Mouse (Mus musculus) adrenal gland, adult (tissue): ENCODE data around the gene Tmem255b.

ENCODE experiments used
- DNase-seq, 2 experiments: peaks; one replicate each; pipeline ENCODE4 v3.0.0; 2022 to 2023; ENCODE audit warnings: low spot score in 1 of 2; ENCODE audit not compliant: inconsistent age in 2 of 2

Tmem255b gene

GRCm38 (mm10) chr8:13442152-13442551 is 7.2 kb downstream of the Tmem255b start:
- no peak for DNase-seq

DNA sequence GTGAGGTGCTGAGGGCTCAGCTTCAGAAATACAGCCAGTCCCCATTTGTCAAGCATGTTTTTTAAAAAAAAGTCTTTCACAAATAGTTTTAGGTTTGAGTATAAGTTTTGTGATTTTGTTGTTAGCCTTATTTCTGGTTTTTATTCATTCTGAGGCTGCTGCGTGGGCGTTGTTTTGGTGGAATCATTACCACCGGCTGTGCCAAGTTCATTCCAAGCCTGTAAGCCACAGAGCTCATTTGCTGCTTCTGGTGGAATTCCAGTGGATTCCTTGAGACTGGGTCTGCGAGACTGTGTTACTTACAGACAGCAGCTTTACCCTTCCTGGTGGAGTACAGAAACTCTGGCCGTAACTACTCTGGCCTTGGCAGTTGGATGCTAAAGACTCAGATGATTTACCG is 11.5 kb downstream of the Tmem255b start:
- DNase-seq: no peak

DNA sequence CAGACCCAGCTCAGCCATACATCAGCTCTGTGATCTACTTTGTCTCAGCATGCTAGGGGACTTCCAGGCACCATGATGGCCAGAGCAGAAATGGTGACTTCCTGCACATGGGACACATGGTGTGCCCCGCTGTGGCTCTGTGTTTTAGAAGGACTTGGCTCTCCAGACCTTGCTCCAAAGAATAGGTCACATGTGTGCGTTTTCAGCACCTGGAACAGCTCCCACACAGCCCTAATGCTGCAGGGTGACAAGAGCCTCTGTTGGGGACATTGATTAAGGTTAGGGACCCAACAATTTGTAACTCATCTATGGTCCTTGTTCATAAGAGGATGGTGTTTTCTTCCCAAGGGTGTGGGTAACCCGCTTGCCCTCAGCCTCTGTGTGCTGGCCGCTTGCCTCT is 13.2 kb downstream of the Tmem255b start:
- DNase-seq: peak; percentile 45 to 81

DNA sequence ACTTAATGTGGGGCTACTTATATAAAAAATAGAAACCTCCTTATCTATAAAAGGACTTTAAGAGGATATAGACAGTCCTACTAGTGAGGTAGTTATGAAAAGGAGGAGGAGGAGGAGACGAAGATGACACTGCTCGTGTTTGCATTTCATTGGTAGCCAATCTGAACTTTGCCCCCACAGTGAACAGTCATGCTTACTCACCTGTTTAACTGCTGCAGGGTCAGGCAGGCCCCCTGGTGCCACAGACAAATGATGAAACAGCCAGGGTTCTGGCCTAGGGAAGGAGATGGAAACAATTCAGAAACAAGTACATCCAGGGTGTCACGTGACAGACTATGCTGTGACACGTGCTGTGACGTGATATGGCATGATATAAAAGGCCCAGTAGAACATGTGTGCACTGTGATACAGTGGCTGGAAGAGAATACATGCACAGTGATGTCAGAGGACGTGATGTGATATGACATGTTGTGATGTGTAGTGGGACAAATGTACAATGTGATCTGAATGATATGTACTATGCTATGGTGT is 16.8 kb downstream of the Tmem255b start:
- DNase-seq: no peak

DNA sequence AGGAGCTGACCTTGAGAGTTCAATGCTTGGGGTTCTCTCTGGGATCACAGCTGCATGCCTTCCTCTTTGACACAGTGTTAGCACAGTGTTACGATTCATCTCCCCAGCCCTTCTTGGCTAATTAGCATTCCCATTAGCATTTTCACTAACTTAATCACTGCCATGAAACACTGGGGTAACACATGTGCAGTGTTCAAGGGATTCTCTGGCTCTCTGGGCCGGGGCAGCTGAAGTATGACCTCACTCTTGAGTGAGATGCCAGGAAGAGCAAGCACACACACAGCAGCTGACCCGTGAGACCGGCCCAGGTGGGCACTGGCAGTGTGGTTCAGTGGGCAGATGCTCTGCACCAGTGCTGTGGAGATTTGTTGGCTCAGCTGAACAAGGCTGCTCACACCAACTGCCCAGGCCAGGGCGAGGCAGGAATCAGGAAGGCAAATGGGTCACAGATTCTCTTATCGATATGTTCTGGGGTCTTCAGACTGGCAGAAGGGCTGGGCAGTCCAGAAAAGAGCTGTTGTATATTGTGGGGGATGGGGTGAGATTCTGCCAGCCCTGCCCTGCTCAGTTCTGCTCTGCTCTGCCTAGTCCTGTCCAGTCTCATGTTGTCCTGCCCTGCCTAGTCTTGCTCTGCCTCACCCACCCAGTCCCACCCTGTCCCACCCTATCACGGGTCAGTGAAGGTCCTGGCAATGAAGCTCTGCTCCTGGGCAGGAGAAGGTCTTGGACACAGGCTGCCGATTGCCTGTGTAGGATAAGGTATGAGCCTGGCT is 19.5 kb downstream of the Tmem255b start:
- no peak for DNase-seq

DNA sequence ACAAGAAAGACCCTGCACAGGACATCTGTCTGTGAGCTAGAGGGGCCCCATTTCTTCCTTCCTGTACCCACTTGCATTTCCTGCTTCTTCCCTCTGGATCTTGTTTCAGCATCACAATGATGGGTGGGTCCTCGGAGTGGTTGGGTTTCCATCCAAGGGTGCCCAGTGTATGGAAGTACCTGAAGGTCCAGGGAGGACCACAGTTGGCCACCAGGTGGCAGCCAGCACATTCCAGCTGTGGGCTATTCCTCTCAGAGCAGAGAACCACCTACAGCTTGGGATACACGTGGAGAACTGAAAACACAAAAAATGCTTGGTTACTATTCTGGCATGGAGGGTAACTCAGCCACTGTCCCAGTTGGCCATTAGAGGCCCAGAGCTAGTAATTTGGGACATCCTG is 20.3 kb downstream of the Tmem255b start:
- peak; percentile 71 to 89 for DNase-seq

GRCm38 (mm10) chr8:13459431-13459830 is 24.4 kb downstream of the Tmem255b start:
- peak in 1 of 2 experiments; percentile 21 for DNase-seq

DNA sequence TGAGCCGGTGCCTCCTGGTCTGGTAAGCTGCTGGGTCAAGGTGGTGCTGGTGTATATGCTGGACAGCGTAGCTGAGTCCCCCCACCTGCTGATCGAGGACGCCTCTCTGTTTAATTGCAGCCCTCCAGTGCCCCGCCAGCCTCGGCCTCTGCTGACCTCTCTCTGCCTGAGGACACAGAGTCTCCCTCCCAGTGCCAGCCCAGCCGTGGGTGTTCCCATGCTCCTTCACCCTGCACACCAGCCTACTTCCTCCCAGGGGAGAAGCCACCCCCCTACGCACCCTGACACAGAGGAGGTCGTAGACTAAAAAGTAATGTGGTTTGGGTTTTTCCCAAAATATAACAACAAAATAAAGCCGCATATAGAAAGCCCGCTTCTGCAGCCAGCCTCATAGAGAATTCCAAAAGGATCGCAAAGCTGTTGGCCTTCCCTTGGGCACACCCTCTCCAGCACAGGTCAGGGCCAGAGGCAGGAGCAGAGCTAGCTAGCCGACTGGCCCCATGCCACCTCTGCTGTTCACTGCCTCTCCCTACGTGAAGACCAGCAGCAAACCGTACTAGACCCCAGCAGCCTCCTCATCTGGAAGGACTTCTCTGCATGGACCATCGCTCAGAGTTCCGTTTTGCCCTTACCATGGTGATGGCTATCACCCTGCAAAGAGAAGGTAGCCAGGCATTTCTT is 26.2 kb downstream of the Tmem255b start:
- DNase-seq: peak; percentile 71 to 90

- peak; percentile 78 to 94 for DNase-seq
Observed at GRCm38 (mm10) chr8:13461843-13462242, 26.9 kb downstream of the Tmem255b start.

DNA sequence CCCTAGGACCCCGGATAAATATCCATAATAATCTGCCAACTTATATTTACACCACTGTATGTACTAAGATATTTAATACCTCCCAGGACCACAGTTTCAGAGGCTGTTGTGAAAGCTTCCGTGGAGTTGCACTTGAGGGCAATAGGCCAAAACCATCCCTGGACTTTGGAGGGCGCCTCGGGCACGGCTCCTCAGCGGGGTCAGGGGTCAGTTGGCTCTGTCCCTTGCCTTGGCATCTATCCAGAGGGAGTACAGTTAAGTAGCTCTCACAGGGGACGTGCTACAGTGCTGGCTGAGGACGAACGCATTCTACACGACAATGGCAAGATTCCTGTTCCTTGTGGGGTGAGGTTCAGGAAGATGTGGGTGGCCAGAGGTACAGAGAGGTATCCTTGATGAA is 27.4 kb downstream of the Tmem255b start:
- DNase-seq: peak; percentile 83 to 96

DNA sequence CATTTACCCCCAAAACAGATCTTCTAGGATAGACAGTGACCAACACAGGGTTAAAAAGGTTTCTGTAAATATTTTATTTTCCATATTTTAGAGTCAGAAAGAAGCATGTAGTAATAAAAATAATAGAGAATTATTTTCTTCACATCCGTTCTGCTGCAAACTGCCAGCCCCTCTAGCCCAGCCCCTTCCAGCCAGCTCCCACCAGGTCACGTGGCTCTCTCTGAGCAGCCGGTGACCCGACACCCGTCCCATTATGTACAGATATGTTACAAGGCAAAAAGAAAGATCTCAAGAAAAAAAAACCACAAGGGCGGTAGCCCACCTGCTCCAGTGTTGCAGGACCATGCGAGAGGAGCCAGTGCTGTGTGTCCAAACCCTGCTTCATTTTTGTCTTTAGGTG is 30.3 kb downstream of the Tmem255b start:
- no peak for DNase-seq

- peak in 1 of 2 experiments; percentile 59 for DNase-seq
Observed at GRCm38 (mm10) chr8:13466989-13467388, 32.0 kb downstream of the Tmem255b start.

DNA sequence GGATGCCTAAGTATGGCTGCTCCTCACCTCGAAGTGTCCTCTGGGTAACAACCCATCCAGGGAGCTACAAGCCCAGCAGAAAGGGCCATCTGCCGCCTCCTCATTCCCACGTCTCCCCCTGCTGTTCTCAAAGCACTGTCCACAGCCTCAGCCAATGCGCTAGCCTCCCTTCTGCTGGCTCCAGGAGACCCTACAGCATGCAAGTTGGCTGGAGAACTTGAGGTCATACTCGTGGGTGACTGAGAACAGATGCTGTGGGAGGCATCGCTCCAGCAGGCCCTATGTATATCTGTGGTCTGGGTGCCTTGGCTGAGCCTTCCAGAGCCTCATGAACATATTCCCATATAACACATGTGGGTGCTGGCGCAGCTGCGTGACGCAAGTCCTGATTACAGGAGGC is 33.7 kb downstream of the Tmem255b start:
- no peak for DNase-seq

- peak in 1 of 2 experiments; percentile 48 for DNase-seq
Observed at GRCm38 (mm10) chr8:13471484-13471883, 36.5 kb downstream of the Tmem255b start.

- peak in 1 of 2 experiments; percentile 54 for DNase-seq
Observed at GRCm38 (mm10) chr8:13472284-13472683, 37.3 kb downstream of the Tmem255b start.

GRCm38 (mm10) chr8:13475892-13476291 is 40.9 kb downstream of the Tmem255b start:
- DNase-seq: peak in 1 of 2 experiments; percentile 66

DNA sequence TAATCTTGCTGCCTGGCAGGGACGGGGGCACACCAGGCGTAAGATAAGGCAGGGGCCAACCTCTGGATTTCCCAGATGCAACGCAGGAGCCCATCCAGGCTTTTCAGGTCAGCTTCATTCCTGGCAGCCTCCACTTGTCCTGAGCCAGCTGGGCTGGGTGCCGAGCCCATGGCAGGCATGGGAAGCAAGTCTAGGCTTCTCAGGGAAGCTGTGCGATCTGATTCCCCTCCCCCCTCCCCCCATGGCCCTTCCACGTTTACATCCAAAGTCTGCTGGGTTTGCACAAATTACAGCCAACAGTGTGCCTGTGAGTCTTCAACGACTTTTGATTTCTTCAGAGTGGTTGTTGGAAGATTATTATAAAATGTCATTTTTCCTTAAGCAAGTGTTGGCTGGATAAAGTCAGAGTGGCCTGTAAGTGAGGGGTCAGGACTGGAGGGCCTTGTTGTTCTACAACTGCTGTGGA is 46.1 kb downstream of the Tmem255b start:
- no peak for DNase-seq

DNA sequence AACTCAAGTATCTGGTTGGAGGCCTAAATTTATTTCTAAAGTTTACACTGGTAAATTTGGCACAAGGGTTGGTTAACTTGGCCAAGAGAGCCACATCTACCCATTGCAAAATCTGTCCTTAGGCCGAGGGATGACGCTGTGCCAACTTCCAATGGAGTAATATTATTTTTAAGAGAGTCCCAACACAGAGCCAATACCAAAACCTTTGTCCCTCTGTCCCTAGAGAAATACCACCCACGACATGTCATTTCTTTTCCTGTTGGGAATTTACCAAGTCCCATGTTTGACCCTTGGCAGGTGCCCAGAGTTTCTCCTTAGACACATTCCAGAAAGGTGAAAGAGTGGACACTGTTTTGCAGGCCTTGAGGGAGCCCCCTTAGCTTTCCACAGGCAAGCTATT is 46.6 kb downstream of the Tmem255b start:
- peak; percentile 50 to 84 for DNase-seq

DNA sequence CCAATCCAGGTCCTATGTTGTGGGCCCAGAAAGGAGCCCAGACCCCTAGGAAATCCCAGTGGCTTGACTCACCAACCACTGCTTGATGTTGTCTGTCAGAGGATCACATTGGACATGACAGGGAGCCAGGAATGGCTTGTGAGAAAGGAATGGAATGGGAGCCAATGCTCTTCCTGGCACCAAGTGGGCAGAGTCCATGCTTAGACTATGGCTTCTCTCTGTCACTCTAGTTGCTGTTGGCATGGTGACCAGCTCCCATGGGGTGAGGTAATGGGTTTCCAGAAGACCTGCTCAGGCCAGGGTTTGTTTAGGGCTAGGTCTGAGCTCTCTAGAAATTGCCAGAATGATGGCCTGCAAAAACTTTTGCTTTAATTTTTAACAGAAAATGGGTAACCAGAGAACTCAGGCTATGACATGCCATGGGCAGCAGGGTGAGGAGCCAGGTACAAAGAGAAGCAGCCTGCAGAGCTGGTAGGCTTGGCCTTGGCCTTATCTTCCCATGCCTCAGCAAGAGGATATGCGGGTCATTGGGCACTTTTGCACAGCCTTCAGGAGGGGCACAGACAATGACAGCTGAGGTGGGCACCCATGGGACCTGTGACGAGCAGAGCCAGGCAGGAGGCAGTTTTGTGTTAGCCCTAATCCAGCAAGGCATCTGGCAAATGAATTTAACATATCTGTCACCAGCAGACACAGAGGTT is 47.3 kb downstream of the Tmem255b start:
- peak; percentile 67 to 87 for DNase-seq

DNA sequence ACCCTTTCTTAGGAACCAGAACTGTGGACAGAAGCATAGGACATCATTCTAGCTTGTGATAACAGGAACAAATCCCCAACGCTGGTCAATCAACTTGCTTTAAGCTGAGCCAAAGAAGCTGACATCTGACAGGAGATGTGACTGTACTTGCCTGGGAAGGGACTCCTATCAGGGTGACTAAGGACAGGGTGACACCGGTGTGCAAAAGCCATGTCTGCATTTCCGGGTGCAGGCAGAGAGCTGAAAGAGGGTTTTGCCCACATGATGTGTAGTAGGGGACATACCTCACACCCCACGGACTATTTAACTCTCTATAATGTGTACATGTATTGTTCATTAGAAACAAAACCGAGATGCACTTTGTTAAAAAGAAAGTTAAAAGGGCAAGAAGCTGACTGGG is 48.2 kb downstream of the Tmem255b start:
- peak in 1 of 2 experiments; percentile 52 for DNase-seq

DNA sequence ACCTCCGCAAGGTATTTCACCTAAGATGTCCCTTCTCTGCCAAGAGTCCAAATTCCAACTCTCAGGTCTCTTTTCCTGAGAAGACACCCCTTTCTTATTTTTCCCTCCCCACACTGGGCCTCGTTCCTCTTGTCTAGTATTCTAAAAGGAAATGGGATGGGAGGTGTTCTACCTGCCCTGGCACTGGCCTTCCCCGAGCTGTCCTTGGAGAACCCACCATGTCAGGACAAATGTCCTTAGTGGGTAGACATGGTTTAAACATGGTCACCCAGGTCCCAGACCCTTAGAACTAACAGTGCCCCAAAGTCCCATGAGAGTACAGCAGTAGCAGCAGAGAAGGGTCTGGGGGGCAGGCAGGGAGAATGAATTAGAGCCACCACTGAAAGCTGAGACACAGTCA is 54.4 kb downstream of the Tmem255b start:
- no peak for DNase-seq
